Mouse (Mus musculus): ENCODE measurements around the gene Gm10477.

GRCm38 (mm10) chrX:56531266-56531665 is 6.7 kb downstream of the Gm10477 start:
- peak; percentile 81 for TF ChIP-seq CTCF (IDR thresholded peaks at IDR 0.05)
- no peak for TF ChIP-seq POLR2A (IDR thresholded peaks at IDR 0.05; ENCODE audit: insufficient read depth, low read depth, low read length)
- no peak for TF ChIP-seq EP300 (IDR thresholded peaks at IDR 0.05; ENCODE audit: insufficient read depth, low read depth, low read length)
